Mouse (Mus musculus) gastrocnemius, postnatal 36 days (tissue): ENCODE data around the gene Tmem192. TPM values are rescaled to one million over a fixed set of nuclear protein-coding genes. Genes with fewer than 3 reads are reported as not detected.

ENCODE experiments used
- DNase-seq, 2 experiments: peaks; one replicate each; pipeline ENCODE4 v3.0.0; 2022
- intact Hi-C: fragments of 180-260 bp; cut with DNase I; formaldehyde crosslinking; loops from one replicate; pipeline ENCODE4 v1.15.1; 2025
- long read RNA-seq, 2 experiments: library from polyadenylated mRNA; stranded (forward); transcript quantifications; one replicate each; pipeline ENCODE4 v2.0.0; 2021
- total RNA-seq, 2 experiments: library from RNA; stranded (reverse); gene quantifications; 2 replicates each; pipeline ENCODE4 v1.2.3; 2021

The Tmem192 gene
- total RNA-seq: 10 to 100 TPM; 14.7 to 17.3 TPM
- long read RNA-seq, experiment 1, transcript Tmem192-201 (6 exons, 1,122 nt): major isoform, 20 of 23 reads
- long read RNA-seq, experiment 1, partial matches to known transcripts: 0 of 23 reads
- long read RNA-seq, experiment 1, other reads (novel, unspliced or antisense): 2 of 23 reads
- long read RNA-seq, experiment 2, transcript Tmem192-201 (6 exons, 1,122 nt): major isoform, 24 of 31 reads
- long read RNA-seq, experiment 2, partial matches to known transcripts: 0 of 31 reads
- long read RNA-seq, experiment 2, other reads (novel, unspliced or antisense): 6 of 31 reads

- intact Hi-C loops: loop anchor here (10.0 kb wide), 2 partner anchors 212 to 252 kb away; partner anchors contain the start of genes Cpe and Msmo1
- DNase-seq: peak; percentile 92 to 97
Measured at GRCm38 (mm10) chr8:64946820-64947697, at the start of gene Tmem192. Gene Tmem192 (plus strand): TSS chr8:64947185.

DNA sequence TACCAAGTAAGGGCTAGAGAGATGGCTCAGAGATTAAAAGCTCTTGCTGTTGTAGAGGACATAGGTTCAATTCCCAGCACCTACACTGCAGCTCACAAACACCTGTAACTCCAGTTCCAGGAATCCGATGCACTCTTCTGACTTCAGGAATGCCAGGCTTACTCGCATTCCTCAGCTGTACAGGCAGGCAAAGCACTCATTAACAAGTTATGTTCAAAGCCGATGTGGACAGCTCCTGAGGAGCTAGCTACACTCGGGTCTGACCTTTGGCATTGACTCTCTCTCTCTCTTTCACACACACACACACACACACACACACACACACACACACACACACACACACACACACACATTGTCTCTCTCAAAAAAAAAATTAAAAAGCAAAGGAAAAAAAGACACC, 48.3 kb upstream of the Tmem192 start:
- intact Hi-C loops: no loop called here
- no peak for DNase-seq

DNA sequence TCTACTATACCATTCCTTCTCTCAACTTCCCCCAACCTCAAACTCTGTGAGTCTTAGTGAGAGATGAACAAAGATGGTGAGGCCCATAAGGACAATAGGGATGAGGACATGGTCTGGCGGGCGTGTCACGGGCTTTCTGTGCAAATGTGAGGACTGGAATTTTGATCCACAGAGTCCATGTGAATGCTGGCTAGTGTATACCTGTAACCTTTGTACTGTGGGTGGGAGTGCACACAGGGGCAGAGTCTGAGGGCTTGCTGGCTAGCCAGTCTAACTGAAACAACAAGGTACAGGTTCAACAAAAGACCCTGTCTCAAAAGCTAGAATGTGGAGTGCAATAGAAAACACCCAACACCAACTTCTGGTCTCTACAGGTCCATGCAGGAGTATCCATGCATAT, 46.3 kb upstream of the Tmem192 start:
- intact Hi-C loops: no loop called here
- DNase-seq: no peak

DNA sequence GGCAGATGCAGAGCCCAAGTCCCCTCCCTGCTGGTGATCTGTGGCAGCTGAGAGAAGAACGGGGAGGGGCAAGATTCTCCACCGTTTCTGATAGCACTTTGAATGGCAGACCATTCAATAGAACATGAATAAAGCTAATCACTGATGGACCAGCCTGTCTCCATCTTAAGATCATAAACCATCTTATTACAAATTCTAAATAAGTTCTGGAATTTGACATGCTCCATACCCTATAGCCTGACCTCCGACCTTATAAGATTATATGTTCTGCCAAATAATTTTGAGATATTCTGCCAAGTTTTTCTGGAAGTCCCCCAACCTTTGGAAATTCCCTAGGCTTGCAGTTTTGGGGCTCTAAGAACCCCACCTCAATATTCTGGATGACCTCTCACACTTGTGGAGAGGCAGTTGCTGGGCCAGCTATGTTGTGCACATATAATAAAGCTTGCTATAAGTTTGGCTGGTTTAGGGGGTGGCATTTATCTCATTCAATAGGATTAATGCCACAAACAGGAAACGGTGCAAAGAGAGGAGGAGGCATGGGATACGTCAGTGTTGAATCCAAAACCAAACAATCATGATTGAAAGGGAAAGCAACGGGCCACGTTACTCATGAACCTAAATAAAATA, 45.3 kb upstream of the Tmem192 start:
- no peak for DNase-seq
- intact Hi-C loops: no loop called here

- DNase-seq: no peak
- intact Hi-C loops: no loop called here
Measured at GRCm38 (mm10) chr8:64902191-64902590, 44.8 kb upstream of the Tmem192 start.

- DNase-seq: no peak
- intact Hi-C loops: no loop called here
Measured at GRCm38 (mm10) chr8:64903778-64904177, 43.2 kb upstream of the Tmem192 start.

DNA sequence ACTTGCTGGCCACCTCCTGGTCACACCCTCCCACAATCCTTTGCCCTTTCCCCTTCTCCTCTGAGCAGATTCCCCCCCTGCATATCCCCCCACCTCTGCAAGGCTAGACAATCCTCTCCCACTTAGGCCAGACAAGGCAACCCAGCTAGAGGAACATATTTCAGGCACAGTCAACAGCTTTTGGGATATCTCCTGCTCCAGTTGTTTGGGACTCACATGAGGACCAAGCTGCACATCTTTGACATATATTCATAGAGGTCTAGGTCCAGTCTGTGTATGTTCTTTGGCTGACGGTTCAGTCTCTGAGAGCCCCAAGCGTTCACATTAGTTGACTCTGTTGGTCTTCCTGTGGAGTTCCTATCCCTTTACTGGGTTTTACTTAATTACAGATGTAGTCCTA, 37.0 kb upstream of the Tmem192 start:
- no peak for DNase-seq
- intact Hi-C loops: no loop called here

GRCm38 (mm10) chr8:64916793-64917192, 30.2 kb upstream of the Tmem192 start:
- intact Hi-C loops: no loop called here

DNA sequence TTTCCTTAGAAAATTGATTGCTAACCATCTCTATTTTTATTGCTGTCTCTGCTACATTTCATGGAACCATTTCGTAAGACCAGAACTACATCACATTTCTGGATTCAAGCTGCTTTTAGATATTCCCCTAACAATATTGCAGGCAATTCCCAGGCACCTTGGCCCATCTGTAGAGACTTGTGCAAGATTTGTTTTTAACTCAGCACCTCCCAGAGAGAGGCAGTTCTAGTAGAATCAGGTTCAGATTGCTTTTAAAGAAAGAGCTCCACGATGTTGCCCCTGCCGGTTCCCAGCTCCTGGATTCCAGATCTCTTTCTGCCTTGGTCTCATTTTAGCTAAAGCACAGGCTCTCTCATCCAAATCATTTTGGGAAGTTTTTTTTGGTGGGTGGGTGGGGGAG, 23.7 kb upstream of the Tmem192 start:
- intact Hi-C loops: no loop called here
- no peak for DNase-seq

More at GRCm38 (mm10) chr8:64916793-64917192, 30.2 kb upstream of the Tmem192 start:
- no peak for DNase-seq

GRCm38 (mm10) chr8:64925762-64926161, 21.2 kb upstream of the Tmem192 start:
- intact Hi-C loops: no loop called here

GRCm38 (mm10) chr8:64926355-64926754, 20.6 kb upstream of the Tmem192 start:
- intact Hi-C loops: no loop called here
- DNase-seq: no peak

More at GRCm38 (mm10) chr8:64925762-64926161, 21.2 kb upstream of the Tmem192 start:
- DNase-seq: no peak

GRCm38 (mm10) chr8:64928938-64929337, 18.0 kb upstream of the Tmem192 start:
- intact Hi-C loops: no loop called here
- DNase-seq: no peak

DNA sequence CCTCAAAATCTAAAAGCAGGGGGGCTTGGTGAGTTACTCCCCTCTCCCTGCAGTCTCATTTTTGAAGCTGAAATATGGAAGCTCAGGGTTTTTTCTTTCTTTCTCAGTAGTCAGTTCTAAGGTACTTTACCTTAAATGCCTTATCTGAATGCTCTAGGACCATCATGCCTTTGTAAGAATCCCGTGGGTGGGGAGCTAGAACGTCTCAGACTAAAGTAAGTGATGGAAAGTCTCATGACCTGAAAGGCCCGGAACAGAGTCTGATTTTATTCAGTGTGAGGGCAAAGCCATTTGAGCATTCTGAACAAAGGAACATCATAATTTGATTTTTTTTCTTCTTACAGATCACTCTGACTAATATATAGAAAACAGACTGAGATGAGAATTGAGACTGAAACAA, 12.0 kb upstream of the Tmem192 start:
- intact Hi-C loops: no loop called here
- DNase-seq: no peak

DNA sequence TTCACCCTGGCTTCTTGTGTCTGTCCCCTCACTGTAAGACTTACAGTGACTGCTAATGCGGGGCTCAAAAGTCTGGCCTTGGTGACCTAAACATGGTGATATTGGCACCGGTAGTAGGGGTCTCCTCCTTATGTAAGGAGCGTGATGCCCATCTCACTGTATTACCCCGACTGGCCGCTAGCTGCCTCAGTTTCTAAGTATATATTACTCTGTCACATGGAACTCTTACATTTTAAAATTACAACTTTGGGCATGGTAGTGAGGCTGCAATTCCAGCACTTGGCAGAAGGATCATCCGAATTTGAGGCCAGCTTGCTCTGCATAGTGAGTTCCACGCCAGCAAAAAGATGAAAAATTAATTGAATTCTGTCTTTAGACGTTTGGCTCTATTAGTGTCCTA, 6.0 kb upstream of the Tmem192 start:
- intact Hi-C loops: loop anchor here (1.0 to 10.0 kb wide), 4 partner anchors 94 to 323 kb away; partner anchors contain the start of genes Cpe and Msmo1
- DNase-seq: no peak

DNA sequence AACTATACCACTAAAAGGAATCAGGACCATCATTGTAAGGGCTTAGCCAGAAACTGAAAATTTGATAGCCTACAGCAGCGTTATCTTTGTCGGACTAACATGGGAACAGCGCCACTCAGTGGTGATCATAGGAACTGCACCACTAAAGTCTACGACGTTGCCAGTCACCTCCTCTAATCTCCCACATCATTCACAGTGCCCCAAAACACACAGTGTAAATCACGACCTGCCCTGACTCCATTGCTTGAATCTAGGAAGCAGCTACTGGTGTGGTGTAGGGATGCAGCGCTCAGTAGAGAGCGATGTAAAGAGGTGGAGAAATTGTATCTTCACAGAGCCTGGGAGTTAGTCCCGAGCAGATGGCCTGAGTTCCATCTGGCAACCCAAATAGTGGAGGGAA, 5.5 kb upstream of the Tmem192 start:
- intact Hi-C loops: loop anchor here (1.0 to 10.0 kb wide), 4 partner anchors 94 to 323 kb away; partner anchors contain the start of genes Cpe and Msmo1
- peak; percentile 62 to 68 for DNase-seq

DNA sequence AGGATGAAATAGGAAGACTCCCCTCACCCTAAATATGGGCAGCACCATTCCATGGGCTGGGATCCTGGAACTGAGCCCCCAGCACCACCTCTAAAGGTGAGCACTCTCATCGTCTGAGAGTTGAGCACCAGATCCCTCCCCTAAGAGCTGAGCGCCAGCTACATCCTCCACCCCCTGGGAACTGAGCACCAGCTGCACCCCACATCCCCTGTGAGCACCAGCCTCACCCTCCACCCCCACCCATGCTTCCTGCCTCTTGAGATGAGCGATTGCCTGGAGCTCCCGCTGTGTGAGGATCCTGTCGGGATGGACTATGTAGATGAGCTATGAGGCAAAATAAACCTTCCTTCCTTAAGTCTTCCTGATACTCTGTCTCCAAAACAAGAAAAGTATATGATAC, 4.0 kb upstream of the Tmem192 start:
- DNase-seq: no peak
- intact Hi-C loops: loop anchor here (5.0 to 10.0 kb wide), 3 partner anchors 96 to 248 kb away; partner anchors contain the start of genes Cpe and Msmo1

DNA sequence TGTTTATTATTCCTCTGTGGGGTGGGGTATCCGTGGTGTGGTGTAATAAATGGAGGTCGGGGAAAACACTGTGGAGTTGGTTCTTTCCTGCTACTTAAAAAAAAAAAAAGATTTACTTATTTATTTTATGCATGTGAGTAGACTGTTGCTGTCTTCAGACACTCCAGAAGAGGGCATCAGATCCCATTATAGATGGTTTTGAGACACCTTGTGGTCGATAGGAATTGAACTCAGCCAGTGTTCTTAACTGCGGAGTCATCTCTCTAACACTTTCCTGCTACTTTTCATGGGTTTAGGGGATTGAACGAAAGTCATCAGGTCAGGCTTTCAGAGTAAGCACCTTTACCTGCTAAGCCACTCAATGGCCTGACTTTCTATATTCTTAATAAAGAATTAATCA, 2.2 kb upstream of the Tmem192 start:
- intact Hi-C loops: loop anchor here (5.0 to 10.0 kb wide), 3 partner anchors 98 to 250 kb away; partner anchors contain the start of genes Cpe and Msmo1
- DNase-seq: no peak

DNA sequence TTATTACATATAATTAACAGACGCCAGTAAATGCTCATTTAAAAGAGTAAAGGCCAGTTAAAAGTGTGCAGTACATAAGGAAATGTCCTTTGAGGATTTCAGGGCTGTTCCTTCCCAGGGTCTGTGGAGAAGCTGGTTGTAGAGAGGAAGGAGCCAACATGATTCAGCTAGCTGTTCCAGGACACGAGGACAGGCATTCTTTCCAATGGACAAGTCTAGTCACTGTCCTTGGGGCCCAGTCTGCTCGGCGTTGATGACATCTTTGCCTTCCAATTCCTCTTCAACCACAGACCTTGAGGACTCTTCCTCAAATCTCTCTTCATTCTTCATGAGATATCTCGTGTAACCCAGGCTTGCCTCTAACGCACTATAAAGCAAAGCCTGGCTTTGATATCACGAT, 1.4 kb upstream of the Tmem192 start:
- no peak for DNase-seq
- intact Hi-C loops: loop anchor here (10.0 kb wide), 2 partner anchors 211 to 251 kb away; partner anchors contain the start of genes Cpe and Msmo1

- intact Hi-C loops: loop anchor here (10.0 kb wide), 2 partner anchors 212 to 252 kb away; partner anchors contain the start of genes Cpe and Msmo1
- no peak for DNase-seq
Measured at GRCm38 (mm10) chr8:64946441-64946819, 555 bp upstream of the Tmem192 start.

DNA sequence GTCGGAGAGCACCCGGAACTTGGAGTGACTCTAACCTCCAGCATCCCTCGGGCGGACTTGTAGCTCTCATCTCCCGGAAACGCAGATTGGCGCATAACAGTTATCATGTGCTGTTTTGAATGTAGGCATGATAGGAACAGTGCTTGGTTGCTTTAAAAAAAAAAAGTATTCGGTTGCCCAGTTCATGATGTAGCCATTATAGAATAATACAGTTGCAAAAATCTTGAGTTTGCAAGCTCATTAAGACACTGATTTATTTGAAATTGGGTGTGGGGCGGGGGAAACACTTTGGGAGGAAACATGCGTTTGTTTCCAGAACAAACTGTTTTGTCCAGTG, 681 bp downstream of the Tmem192 start:
- intact Hi-C loops: loop anchor here (10.0 kb wide), 2 partner anchors 213 to 253 kb away; partner anchors contain the start of genes Cpe and Msmo1
- DNase-seq: no peak

DNA sequence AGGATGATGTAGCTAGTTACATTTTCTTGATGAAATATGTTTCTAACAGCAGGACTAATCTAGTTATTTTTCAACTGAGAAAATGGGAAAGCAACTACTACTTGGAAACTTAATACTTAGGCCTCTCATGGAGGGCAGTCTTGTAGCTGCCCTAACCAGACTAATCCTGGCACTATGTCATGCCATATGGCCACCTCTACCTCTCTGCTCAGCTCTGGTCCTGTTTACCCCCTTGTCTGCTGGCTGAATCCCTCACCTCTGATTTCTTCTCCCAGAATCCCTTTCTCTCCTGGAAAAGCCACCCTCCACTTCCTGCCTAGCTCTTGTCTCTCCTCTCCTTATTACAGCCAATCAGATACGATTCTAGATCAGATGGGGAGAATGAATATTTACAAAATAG, 1.4 kb downstream of the Tmem192 start:
- no peak for DNase-seq
- intact Hi-C loops: loop anchor here (10.0 kb wide), 2 partner anchors 214 to 254 kb away; partner anchors contain the start of genes Cpe and Msmo1
